Mouse (Mus musculus) CD8-positive naive resting alpha-beta T cell, adult 2 months (primary cell): ENCODE results near the gene Msh5.
A peak's percentile ranks its signal among the peaks of the same experiment; 100 is the strongest.
"Not testable (repeated sequence)": the region's sequence is repeated elsewhere in the genome, so short reads cannot be mapped to it uniquely, and the experiment has no call there.

ENCODE experiments used
- DNase-seq, 2 experiments: peaks; one replicate each; pipeline ENCODE4 v3.0.0; 2022; ENCODE audit warnings: low read depth in 2 of 2, low spot score in 2 of 2

Gene Msh5

DNA sequence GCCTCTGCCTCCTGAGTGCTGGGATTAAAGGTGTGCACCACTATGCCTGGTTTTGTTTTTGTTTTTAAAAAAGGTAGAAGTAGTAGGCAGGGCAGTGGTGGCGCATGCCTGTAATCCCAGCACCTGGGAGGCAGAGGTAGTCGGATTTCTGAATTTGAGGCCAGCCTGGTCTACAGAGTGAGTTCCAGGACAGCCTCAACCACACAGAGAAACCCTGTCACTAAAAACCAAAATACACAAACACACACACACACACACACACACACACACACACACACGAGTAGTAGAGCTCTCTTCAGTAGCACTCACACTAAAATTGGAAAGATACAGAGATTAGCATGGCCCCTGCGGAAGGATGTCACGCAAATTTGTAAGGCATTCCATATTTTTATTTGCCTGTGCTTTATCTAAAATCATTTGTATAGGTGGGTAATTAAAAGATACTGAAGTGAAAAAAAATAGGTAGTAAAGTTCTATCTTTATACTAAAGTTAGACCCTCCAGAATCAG lies 2.4 kb upstream of the Msh5 start:
- no peak for DNase-seq

DNA sequence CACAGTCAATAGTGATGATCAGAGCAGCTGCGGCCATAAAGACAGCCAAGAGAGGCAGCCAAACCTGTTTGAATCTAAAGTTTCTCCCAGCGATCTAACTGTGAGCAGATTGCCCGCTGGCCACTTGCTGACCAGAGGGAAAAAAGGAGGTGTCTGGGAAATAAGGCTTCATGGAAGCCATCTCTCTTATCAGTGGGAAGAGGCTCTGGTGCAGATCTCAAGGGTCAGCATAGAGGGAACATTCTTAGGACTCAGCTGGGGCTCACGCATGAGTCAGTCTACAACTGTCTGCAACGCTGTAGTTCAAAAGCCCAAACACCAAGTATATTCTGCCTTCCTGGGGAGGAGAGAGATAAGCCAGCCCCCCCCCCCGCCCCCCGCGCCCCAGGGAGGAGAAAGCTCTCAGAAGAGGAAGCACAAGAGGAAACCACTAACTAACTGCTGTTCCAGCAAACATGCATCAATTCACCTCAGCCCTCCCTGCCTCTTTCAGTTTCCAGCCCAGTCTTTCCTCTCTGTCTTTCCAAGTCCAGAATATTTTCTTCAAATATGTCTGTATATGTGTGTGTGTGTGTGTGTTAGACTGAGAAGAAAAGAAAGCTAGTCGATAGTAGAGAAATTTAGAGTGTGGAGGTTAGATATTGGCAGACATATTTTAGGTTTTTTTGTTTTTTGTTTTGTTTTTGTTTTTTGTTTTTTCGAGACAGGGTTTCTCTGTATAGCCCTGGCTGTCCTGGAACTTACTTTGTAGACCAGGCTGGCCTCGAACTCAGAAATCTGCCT lies 1.8 kb upstream of the Msh5 start:
- no peak for DNase-seq

DNA sequence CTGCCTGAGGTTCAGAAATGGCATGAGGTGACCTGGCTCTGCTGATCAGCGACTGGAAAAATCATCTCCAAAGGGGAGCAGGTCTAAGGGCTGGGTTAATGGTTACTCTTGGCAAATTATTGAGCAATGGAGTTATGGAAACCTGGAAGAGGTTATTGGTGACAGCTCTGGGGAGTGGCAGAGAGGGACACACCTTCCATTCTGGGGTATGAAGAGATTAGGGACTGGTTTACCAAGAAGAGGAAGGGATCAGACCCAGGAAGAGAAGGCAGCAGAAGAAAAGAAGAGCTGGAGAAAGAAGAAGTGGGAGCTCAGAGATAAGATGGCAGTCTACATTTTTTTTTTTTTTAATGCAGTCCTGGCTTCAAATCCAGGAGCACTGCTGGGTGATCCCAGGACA lies 1.1 kb upstream of the Msh5 start:
- DNase-seq, result no peak

DNA sequence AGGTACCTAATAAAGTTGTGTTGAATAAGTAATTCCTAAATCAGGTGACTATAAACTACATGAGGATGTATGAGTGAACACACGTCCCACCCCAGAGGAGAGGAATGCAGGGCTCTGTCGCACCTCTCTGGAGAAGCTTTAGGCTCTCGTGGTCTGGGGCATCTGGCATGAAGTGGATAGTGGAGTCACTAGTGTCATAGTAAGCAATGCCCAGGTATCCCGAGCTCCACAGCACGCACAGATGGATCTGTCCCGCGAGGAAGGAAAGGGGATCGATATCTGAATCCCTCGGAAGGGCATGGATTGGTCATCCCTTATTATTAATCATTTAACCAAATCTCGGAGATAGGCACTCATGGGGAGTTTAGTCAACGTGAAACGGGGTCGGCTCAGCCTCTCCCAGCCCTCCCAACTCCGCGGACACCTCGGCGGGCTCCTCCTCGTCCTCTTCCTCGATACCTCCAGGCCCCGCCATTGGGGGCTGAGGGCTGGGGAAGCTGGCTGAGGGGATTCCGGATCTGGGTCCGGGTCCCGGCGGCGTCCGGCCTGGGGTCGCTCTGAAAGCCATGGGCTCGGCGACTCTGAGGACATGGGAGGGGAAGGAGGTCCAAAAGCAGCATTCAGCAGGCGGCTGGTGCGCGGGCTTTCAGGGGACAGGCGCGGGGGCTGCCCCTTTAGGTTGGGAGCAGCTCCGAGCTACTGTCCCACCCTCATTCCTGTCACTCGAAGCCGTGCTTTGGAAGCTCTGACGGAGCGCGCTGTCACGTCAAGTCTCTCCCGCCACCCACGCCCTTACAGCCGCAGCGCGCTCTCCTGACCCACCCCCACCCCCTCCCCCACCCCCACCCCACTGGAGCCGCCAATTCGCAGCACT lies 501 bp downstream of the Msh5 start:
- DNase-seq, result peak in 1 of 2 experiments; percentile 25

DNA sequence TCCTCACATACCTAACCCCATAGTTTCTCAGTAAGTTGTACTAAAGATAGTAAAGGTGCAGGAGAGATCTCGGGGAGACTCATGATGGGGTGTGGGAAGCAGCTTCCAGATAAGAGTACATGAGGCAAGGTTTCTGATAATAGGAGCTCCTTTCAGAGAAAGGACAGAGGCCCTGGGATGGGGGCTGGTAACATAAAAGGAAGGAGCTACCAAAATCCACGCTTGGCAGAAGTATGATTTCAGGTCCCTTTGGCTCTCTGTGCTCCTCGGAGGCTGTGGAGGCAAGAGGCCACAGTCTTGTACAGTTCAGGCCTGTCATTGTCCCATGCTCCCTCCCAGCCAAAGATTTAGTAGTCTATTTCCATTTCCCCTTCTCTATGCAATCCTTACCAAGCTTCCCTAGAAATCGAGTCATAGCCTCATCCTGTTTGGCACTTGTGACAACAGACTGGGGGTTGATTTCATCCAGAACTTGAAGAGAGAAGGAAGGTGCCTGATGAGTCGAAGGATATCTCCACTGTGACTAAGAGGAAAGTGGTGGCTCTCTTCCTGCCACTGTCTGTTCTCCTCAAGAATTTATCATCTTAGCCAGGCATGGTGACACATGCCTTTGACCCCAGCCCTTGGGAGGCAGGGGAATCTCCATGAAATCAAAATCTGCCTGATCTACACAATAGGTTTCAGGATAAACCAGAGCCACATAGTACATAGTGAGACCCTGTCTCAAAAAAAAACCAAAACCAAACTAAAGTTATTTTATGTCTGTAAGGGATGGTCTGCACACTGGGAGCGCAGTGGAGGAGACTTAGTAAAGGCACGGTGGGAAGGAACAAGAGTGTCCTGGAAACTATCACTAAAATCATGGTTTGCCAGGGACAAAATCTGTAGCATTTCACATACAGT lies 1.4 kb downstream of the Msh5 start:
- DNase-seq, result no peak

DNA sequence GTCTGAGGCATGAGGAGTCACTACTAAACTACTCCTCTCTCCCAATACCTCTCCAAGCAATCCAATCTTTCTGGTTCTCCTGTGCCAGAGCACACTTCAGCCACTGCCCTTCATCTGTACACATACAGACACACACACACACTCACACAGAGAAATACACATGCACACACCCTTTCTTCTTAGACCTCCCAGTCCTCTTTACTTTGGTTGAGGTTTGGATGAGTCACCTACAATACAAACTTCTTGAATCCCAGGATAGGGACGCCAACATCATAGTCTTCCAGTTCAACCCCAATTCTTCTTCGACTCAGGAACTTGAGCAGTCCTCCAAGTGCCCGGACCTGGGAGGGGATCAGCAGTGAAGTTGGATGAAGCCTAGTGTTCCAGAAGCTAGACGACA lies 2.8 kb downstream of the Msh5 start:
- DNase-seq, result no peak

DNA sequence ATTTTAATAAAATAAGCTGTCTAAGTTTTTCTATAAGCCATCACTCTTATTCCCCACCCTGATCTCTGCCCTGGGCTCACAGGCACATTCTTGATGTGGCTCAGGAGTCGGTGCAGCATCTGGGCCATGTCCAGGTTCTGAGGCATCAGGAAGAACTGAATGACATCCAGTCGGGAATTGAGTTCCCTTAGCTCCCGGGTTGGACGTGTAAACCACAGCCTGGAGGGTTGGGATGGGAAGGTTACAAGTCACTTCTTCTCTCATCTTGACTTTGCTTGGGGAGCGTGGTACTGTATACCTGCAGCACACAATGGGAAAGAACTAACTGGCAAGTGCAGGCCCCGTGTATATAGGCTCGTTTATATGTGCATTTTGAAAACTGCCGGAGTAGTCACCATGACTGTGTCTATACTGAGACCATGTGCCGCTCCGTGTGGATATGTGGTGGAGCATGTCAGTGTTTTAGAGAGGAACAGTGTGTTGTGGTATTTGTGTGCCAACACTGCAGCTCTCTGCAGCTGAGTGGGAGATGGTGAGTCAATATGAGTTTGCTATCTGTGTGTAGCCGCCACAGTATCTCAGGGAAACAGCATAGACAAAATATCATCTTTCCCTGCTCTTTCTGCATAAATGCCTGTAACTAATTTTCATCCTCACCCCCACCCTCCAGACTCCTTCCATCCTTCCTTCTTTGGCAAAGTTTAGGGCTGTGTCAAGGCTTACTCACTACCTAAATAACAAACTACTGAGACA lies 7.2 kb downstream of the Msh5 start:
- DNase-seq, result no peak

DNA sequence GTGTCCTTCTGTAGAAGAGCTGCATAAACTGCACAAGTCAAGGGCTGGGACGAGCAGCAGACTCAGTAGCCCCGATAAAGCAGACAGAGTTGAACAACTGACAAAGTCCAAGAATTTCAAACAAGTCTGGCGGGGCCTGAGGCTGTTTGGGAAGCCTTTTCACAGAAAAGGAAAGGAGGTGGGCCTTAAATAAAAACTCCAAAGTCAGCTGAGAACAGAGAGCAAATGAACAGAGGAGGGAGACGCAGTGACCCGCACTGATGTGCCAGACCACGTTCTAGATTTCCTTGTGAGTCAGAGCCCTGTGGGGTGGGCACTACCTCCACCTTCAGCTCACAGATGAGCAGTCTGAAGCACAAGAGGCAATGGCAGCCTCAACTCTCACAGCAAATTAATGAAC lies 11.6 kb downstream of the Msh5 start:
- no peak for DNase-seq

DNA sequence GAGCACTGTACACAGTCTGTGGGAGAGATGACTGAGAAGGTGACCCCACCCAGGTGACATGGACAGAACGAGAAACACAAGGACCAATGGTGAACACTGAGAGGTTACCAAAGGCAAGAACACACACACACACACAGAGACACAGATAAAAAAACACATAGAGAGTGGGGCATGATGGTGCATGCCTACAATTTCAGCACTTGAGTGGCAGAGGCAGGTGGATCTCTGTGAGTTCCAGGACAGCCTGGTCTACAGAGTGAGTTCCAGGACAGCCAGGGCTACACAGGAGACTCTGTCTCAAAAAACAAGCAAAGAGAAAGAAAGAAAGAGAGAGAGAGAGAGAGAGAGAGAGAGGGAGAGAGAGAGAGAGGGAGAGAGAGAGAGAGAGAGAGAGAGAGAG lies 12.8 kb downstream of the Msh5 start:
- DNase-seq, result not testable (repeated sequence)

DNA sequence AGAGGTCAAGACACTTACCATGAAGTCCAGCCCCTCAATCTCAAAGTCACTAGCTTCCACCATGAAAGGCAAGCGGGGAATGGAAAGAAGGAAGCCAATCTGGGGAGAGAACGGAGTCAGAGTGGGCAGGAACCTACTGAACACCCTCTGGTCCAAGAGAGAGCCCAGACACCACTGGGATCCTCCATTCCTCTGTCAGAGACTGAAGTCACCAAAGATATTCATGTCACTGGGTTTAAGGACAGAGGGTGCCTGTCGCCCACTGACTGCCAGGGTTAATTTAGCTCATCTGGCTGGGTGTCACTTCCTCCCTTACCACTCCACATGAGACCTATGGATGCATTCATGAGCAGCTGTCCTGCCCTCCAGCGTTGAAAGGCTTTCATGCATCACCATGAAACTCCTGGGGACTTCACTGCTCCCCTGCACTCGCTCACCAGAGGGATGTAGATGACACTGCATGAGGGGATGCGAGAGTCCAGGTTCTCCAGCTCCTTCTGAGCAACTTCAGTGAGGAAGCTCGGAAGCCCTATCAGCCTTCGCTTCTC lies 14.1 kb downstream of the Msh5 start:
- DNase-seq, result no peak

DNA sequence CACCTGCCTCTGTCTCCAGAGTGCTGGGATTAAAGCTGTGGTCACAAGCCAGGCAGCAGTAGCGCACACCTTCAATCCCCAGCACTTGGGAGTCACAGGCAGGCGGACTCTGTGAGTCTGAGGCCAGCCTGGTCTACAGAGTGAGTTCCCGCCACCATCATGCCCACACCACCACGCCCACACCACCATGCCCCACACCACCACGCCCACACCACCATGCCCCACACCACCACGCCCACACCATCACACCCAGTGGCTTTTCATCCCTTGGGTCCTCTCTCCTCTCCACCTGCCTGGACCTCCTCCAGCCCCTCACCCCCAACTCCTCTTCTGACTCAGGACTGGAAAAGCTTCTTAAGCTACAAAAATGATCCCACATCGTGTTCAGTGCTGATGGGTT lies 14.7 kb downstream of the Msh5 start:
- no peak for DNase-seq

DNA sequence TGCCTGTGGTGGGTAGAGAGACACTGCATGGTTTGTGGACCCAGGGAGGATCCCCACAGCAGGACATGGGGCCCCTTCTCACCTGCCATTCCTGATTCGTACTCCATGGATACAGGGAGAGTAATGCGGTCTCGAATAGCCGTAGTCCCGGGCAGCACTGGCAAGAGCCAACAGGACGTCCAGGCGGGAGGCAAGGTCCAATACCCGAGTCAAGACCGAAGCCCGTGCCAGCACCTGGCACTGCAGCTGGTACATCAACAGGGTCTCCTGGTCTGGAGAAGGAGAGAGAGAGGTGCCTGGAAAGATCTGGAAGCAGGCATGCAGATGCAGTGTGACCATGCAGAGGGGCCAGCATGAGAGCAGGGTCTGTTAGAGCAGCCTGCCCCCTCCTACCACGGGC lies 15.3 kb downstream of the Msh5 start:
- no peak for DNase-seq

DNA sequence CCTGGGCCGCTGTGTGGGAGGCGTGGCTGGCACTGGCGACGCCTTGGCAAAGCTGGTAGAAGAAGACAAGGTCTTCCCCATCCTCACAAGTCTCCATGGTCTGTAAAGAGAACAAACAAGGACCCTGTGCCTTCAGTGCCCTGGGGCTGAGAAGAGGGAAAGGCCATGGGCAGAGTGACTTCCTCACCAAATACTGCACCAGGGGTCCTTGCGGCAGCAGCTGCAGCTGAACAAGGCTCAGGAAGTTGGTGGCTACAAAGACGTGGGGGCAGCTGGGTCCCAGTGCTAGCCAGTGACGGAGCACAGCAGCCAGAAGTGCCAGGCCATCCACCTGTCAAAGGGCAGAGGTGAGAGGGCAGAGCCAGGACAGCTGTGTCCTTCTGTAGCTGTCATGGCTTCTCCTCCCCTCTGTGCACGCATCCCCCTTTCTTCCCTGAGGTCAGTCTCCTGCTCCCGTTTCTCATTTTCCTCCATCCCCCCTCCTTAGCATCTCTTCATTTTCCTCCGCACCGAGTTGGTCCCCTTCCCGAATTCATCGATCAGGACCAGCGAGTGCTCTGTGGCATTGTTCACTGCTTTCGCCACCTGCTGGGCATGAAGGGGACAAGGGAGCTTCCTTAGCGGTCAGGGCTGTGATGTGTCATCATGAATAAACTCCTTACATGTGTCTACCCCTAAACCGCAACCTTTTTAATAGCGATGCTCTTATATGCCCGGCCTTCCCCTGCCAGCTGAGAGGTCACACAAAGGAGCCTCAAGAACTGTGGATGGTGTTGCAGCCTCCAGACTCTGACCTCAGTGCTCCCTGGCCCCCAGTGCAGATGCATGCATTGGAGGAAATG lies 16.6 kb downstream of the Msh5 start:
- DNase-seq, result no peak

DNA sequence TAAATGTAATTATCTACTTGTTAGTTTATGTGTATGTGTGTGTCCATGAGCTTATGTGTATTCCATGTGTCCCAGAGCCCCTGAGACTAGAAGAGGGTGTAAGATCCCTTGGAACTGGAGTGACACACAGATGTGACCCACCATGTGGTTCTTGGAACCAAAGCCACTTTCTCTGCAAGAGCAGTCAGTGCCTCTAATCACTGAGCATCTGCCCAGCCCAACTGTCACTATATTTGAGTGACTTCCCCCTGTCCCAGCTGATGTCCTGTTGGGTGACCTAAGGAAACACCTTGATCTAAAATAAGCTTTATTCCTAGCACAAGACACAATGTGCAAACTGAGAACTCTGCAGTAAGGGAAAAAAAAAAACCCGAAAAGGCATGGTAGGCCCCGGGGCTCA lies 18.2 kb downstream of the Msh5 start:
- DNase-seq, result no peak

DNA sequence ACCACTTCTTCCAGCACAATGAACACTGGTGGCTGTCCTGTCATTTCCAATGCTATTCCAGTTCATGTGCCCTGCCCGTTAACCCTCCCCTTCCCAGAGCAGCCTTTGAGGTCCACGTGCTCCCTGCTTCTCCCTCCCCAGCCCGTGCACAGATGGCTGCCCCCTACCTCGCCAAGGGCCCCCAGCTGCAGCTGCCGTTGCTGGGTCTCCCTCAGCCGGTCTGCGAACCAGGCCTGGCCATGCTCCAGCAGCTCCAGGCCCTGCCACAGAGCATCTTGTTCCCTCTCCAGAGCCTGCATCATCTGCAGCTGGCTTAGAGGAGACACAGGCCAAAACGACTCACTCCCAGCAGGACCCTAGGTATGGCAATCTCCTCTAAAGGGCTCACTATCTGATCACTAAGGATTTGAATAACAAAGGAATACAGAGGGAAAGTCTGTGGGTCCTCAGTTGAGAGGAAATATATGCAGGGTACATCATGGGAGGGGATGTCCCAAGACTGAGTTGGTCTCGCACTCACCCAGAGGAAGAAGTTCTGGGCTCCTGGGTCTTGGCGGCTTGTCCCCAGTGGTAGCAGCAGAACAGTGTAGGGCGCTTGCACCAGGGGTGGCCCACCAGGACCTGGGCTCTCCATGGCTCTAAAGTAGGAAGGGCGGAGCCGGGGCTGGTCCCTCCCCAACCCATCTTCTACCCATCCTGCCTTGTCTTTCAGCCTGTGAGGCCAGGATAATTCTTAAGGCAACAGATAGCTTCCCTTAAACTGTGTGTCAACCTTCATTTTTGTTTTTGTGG lies 19.1 kb downstream of the Msh5 start, which contains the start of gene Sapcd1:
Sapcd1 (minus strand) TSS at position 740 of the 792 bp plus-strand sequence.
- DNase-seq, result no peak

DNA sequence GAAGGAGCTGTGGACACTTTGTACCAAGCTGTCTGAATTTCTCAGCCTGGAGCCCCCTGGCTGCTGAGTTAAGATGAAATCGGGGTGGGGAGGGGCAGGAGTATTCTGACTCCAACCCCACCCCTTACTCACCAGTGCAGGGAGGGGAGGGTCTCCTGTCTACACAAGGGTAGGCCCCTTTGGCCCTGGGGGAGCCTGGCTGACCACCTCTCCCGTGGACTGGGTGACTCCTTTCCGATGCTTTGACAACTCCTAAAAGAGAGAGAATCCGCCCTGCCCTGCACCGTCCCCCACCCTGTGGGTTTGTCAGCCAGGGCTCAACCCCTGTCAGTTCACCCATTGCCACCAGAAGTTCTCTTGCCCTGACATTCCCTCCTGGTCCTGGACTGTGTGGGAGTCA lies 20.3 kb downstream of the Msh5 start:
- no peak for DNase-seq

DNA sequence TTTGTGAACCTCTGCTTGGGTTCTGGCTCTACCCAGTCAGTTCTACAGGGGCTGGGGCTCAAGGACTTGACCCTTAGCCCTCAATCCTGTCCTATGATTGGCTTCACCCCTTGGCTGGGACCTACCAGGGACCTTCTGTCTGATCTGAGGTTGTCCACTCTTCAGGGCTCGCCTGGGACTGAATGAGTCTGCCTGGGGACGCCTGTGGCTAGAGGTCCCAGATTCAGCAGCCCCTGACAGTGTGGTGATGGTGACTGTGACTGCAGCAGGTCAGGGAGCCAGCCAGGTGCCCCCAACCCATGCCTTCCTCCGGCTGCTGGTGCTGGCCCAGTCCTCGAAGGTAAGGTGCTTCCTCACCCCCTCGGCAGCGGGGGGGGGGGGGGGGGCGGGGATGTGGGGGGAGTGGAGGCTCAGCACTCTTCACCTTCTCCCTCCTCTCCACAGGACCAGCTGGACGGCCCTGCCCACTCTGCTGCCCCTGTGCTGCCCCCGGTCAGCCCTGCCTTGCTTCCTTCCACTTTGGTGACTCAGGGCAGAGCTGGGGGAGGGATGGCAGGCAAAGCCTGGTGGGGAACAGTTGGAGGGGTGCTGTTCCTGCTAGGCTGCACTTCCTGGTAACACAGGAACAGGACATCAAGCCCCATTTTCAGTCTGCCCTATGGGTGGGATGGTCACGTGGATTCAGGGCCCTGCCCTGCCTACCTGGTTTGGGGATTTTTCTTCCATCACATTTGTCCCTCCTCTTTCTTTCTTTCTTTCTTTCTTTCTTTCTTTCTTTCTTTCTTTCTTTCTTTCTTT lies 21.7 kb downstream of the Msh5 start:
- no peak for DNase-seq

DNA sequence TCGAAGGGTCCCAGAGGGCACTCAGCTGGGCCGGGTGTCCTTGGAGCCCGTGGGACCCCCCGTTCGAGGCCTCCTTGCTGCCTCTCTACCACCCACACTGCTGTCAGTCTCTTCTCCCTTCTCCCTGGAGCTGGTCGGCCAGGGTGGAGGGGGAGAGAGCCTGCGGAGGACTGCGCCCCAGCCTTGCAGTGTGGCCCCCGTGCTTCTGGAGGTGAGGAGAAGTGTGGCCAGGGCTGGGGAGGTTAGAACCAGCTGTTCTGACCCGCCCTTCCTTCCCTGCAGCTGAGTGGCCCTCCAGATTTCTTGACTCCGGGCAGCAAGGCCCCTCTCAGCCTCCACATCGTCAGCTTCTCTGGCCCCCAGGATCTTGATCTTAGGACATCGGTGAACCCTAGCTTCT lies 22.3 kb downstream of the Msh5 start:
- DNase-seq, result no peak
